19 mouse cellular contexts compared by ENCODE assay signal in genomic region chr4:129952241-129952810, GRCm38 (mm10). TPM values are rescaled to one million over a fixed set of nuclear protein-coding genes. Genes with fewer than 3 reads are reported as not detected.
"Had no signal": no experiment of that assay in that cellular context is flagged by ENCODE, and none has a peak within 500 bp of the region (broad histone marks: within the 10 kb centered on the region; RNA-seq: fewer than 3 reads in every experiment).

No protein-coding gene starts in this region.

- H3K27me3 ChIP-seq: limb, embryonic 15.5 days; midbrain, embryonic 15.5 days; stomach, embryonic 15.5 days had no signal

- DNase-seq: kidney, postnatal 14 days; lung, embryonic 14.5 days; lung, postnatal 10 days; right cerebral cortex, postnatal 14 days; thymus, postnatal 36 days had no signal

- H3K9me3 ChIP-seq: kidney, embryonic 15.5 days; limb, embryonic 15.5 days; liver, embryonic 12.5 days; megakaryocyte, embryonic 14.5 days; midbrain, embryonic 15.5 days; neural tube, embryonic 12.5 days; stomach, embryonic 15.5 days had no signal

- H3K4me1 ChIP-seq: liver, embryonic 12.5 days; midbrain, embryonic 15.5 days; neural tube, embryonic 12.5 days; stomach, embryonic 15.5 days had no signal

- H3K9ac ChIP-seq: kidney, embryonic 15.5 days; limb, embryonic 15.5 days; liver, embryonic 12.5 days; lung, embryonic 14.5 days; midbrain, embryonic 15.5 days; neural tube, embryonic 12.5 days; stomach, embryonic 15.5 days had no signal

- H3K36me3 ChIP-seq: kidney, embryonic 15.5 days; limb, embryonic 15.5 days; liver, embryonic 12.5 days; midbrain, embryonic 15.5 days; neural tube, embryonic 12.5 days; stomach, embryonic 15.5 days had no signal

- H3K27ac ChIP-seq: kidney, embryonic 15.5 days; limb, embryonic 15.5 days; liver, embryonic 12.5 days; macrophage; midbrain, embryonic 15.5 days; neural tube, embryonic 12.5 days; stomach, embryonic 15.5 days had no signal

- H3K4me3 ChIP-seq: kidney, embryonic 15.5 days; limb, embryonic 15.5 days; liver, embryonic 12.5 days; megakaryocyte, embryonic 14.5 days; midbrain, embryonic 15.5 days; neural tube, embryonic 12.5 days; stomach, embryonic 15.5 days had no signal

RNA-seq across cellular contexts. Expression of gene Spocd1, which starts 23.3 kb away (rescaled TPM):
- total RNA-seq: monocyte, adult 5-6 weeks; neutrophil, adult 5-6 weeks had no signal
- polyA plus RNA-seq: kidney, embryonic 15.5 days; large intestine, adult 2 months; limb, embryonic 11.5 days; liver, embryonic 16.5 days; lung, embryonic 14.5 days; macrophage; midbrain, embryonic 11.5 days; midbrain, embryonic 15.5 days; neural tube, embryonic 12.5 days had no signal

RNA-seq across cellular contexts. Expression of gene Adgrb2, which starts 32.3 kb away (rescaled TPM):
- total RNA-seq: monocyte, adult 5-6 weeks; neutrophil, adult 5-6 weeks had no signal
- polyA plus RNA-seq: liver, embryonic 16.5 days; macrophage had no signal
